Mouse (Mus musculus): ENCODE results near the gene Pde7b.

The Pde7b gene

GRCm38 (mm10) chr10:20724906-20725305 is at the start of gene Pde7b:
Gene Pde7b, minus strand, starts transcription at chr10:20725078.
- peak; percentile 83 for DNase-seq

GRCm38 (mm10) chr10:20772056-20772455 is 47.2 kb upstream of the Pde7b start:
- no peak for DNase-seq

GRCm38 (mm10) chr10:20770418-20770888 is 45.6 kb upstream of the Pde7b start:
- DNase-seq, result no peak

- peak; percentile 40 for DNase-seq
These were observed 44.9 kb upstream of the Pde7b start for GRCm38 (mm10) chr10:20769557-20770417.

DNA sequence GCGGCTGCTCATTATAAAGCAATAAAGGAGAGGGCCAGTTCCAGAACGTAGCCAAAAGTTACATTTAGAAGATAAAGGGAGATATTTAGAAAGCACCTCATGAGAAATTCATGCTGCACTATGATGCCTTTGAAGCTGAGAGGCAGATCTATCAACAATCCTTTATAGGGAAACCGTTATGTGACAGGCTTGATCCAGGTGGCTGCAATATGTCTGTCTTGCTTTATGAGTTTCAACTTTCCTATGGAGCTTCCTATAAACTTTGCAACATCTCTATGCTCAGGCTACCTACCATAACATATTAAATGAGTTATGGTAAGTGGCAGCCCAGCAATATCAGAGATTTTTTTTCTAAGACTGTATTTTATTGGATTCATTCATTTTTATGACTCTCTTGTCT is 39.5 kb upstream of the Pde7b start:
- DNase-seq, result no peak

- no peak for DNase-seq
These were observed 34.1 kb upstream of the Pde7b start for GRCm38 (mm10) chr10:20758939-20759338.

DNA sequence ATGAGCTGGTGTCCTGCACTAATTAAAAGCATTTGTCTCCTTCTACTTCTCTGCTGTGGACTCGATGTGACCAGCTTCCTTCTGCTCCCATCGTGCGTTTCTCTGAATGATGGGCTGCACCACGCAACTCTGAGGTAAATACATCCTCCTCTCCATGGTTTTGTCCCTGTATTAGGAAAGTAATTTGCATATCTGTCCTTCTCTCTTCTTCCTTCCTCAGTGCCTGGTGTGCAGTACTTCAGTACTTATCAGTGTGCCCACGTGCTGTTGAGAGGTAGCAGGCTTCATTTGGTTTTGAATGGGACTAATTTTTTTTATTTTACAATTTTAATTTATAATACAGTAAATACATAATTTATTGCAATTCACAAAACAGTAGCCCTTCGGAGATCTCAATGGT is 33.4 kb upstream of the Pde7b start:
- DNase-seq, result no peak

- DNase-seq, result no peak
These were observed 31.3 kb upstream of the Pde7b start for GRCm38 (mm10) chr10:20756219-20756618.

GRCm38 (mm10) chr10:20752883-20753282 is 28.0 kb upstream of the Pde7b start:
- no peak for DNase-seq

DNA sequence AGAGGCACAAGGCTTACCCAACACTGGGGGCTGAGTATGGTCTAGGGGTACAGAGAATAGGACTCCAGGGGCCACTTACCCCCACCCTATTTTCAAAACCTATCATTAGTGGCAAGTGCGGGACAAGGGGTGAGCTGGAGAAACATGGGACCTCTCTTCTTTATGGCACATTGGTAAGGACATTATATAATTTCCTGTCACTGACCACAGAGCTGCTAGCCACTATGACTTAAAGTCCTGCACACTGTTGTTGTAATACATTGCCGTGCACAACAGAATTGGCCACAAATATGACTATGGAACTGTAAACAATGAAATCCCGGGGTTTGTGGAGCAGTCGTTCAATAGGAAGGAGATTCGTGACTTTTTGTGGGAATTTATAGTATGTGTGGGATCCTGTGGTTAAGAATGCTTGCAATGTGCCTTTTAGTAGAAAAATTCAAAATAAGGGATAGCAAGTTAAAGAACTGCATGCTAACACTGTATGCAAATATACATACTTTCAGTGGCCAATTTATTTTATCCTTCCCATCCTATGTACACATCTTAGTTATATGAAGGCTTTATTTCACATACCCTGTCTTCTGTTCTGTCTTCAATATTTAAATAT is 25.9 kb upstream of the Pde7b start:
- no peak for DNase-seq

DNA sequence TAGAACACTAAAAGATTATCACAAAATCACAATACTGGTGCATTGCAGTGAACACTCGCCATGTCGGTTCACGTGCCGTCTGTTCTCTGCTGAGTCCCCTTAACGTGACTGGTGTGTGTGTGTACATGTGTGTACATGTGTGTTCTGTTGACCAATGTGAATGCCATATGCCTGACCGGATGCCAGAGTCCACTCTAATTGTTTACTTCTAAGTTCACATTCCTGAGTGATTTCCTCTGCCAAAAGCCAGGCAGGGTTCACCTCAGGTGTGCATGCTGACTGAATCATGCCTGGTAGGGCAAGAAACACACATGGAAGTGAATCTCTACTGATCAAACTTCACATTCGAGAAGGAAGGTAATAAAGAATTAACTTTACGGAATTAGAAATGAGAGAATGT is 24.1 kb upstream of the Pde7b start:
- no peak for DNase-seq

DNA sequence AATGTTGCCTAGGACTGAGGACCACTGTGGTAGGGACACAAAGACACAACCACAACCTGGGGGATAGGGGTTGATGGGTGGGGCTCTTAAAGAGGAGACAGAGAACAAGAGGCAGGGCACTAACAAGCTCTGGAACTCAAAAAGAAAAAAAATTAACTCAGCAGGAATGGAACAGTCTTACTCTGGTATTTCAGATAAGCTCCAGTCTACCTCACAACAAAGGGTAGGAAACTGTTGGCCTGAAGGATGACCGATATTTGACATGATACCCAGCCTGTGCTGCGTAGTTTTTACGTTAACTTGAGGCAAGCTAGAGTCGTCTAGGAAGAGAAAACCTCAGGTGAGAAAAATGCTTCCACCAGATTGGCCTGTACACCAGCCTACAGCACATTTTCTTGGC is 22.4 kb upstream of the Pde7b start:
- DNase-seq, result no peak

GRCm38 (mm10) chr10:20739801-20740200 is 14.9 kb upstream of the Pde7b start:
- DNase-seq, result no peak

DNA sequence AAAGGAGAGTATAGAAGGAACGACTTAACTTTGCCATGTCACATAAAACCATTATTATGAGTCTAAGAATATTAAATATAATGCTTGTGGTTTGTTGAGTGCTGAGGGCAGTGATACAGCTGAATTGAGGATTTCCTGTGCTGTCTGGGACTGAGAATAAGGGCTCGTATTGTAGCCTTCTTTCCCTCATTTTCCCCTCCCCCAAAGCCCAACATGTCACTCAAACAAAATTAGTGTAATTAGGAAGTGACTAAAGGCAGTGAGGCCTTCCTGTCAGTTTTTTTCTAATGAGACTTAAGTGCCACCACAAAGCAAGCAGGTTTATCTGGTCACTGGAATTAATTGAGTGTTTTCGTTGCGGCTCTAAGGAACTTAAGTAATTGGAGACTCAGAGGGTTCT is 12.3 kb upstream of the Pde7b start:
- DNase-seq, result no peak

DNA sequence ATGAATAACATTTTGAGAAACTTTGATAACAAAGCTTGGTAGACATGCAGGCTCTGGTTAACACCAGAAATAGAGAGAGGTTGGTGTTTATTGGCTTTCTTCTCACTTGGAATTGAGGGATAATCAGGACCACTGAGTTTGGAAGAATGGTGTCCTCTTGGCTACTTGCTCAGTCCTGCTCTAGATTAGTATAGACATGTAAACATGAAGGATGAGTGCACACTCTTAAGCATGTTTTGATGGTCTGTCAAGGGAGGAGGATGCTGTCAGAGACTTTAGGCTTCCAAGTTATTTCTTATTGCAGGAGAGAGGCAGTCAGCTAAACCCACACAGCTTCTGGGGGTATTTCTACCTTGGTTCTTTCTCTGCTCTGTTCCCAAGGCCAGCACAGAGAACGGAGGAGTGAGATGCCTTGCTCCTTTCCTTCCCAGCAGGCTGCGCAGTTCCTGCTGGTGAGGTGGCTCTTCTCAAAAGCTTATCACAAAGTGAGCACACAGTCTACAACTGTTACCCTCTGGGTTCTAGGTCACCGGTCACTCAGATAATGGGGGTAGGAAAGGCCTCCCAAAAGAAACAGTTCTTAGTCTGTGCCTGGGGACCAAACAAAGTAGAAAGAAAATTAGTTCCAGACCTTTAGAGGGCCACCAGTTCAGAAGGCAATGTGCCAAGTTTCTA is 11.0 kb upstream of the Pde7b start:
- no peak for DNase-seq

GRCm38 (mm10) chr10:20733576-20733975 is 8.7 kb upstream of the Pde7b start:
- DNase-seq, result no peak

DNA sequence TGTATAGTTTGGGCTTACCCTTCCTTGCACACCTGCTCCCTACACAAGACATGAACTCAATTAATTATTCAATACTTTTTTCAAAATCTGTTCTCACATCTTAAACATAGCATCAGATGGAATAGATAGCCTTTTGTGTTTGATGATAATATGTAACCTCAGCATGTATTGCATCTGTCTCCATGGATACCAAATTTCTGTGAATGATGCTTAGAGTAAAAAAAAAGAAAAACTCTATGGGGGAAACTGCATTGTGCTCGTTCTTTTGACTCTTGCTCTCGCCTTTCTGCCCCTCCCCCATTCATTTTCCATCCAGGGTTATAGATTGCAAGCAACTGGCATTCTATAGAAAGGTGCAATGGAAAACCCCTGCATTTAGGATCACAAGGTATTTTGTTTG is 7.3 kb upstream of the Pde7b start:
- DNase-seq, result no peak

DNA sequence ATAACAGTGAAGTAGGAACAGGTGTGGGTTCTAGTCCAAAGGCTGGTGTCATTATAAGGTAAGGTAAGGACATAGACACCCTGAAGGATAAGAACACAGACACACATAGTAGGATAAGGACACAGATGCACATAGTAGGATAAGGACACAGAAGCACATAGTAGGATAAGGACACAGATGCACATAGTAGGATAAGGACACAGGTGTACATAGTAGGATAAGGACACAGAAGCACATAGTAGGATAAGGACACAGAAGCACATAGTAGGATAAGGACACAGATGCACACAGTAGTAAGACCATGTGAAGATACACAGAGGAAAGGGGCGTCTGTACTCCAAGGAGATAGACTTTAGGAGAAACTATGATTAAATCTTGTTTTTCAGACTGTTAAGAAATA is 5.2 kb upstream of the Pde7b start:
- no peak for DNase-seq

DNA sequence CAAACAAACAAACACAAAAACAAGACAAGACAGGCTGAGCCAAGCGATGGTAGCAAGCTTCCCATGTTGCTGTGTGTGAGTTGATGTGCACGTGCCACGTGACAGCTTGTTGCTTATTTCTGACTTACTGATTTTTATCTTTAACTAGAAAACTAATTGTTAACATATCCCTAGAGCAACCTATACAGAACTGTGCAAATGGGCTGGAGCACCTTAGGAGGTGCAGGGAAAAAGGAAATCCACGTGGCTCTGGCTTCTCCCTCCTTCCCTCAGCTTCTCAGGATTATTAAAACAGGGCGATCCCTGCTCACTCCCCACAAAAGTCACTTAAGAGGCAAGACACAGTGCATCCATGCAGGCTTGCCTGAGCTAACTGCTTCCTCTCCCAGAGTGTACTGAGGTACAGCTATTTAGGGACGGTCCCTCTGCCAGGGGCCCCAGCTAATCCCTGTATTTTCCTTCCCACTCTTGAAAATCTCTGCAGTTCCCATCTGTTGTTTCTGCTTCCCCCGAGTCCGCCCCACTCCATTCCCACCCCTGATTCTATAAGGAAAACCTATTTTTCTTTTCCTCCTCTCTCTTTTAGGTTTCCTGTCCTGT is 606 bp upstream of the Pde7b start:
- peak; percentile 36 for DNase-seq

GRCm38 (mm10) chr10:20724451-20724850 is 427 bp downstream of the Pde7b start:
- DNase-seq, result peak; percentile 28

DNA sequence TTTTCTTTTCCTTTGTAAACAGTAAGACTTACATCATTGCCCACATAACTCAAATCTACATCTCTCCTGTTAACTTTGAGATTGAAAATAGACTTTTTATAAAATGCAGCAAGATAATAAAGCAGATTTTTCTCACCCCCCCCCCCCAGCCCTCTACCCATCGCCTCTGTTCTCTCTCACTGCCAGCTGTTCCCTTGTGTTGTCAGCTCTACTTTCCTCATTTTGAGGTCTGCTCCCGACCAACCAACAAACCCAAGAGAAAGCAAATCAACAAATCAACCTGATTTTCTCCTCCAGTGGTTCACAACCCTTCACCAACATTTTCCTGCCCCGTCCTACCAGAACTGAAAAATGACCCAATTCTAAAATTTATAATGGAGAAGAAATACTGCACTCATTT is 916 bp downstream of the Pde7b start:
- DNase-seq, result no peak

GRCm38 (mm10) chr10:20723521-20723915 is 1.4 kb downstream of the Pde7b start:
- DNase-seq, result no peak

All from kidney, adult 9 months (tissue).